ENCODE assay signal across 23 mouse cellular contexts in the genomic region with DNA sequence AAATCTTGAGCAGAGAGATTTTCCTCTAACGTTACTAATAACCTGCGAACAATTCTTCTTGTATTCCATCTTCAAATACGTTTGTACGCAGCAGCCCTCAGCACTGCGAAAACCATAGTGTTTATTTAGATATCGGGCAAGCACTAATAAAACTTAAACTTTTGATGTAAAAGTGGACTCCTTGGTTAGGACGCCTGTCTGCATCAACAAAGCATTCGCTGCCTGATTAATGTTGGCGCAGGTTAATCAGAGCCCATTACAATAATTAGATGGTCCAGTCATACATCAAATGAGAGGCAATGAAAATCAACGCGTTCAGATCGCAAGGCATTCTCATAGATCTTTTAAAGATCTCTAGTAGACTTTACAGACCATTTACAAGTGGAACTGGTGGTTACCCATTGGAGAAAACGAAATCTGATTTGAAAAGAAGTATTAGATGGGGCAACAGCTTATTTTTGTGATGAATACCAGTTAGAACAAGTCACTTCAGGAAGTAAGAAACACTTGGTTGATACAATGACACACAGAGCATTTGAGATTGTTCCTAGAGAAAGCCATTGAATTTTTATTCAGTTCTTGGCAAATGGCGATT. TPM values are rescaled to one million over a fixed set of nuclear protein-coding genes. Genes with fewer than 3 reads are reported as not detected.
"Had no signal": no experiment of that assay in that cellular context is flagged by ENCODE, and none has a peak within 500 bp of the region (broad histone marks: within the 10 kb centered on the region; RNA-seq: fewer than 3 reads in every experiment).

No protein-coding gene starts in this region.

- DNase-seq: kidney, adult 18-20 months; kidney, adult 9 months; kidney, postnatal 14 days; kidney, postnatal 4 days; left cerebral cortex, postnatal 4 days; liver, postnatal 0 days; lung, embryonic 14.5 days; thymus, postnatal 25 days had no signal

- H3K9me3 ChIP-seq: limb, embryonic 12.5 days; limb, embryonic 15.5 days; neural tube, embryonic 12.5 days; neural tube, embryonic 15.5 days had no signal

- H3K36me3 ChIP-seq: limb, embryonic 12.5 days; limb, embryonic 15.5 days; neural tube, embryonic 12.5 days; neural tube, embryonic 15.5 days had no signal

- H3K9ac ChIP-seq: limb, embryonic 12.5 days; limb, embryonic 15.5 days; liver, embryonic 14.5 days; liver, postnatal 0 days; lung, embryonic 14.5 days; neural tube, embryonic 12.5 days; neural tube, embryonic 15.5 days had no signal

- H3K27ac ChIP-seq: limb, embryonic 12.5 days; limb, embryonic 15.5 days; liver, embryonic 14.5 days; macrophage; neural tube, embryonic 12.5 days; neural tube, embryonic 15.5 days had no signal

- H3K4me3 ChIP-seq: limb, embryonic 12.5 days; limb, embryonic 15.5 days; myocyte; neural tube, embryonic 12.5 days; neural tube, embryonic 15.5 days had no signal

- H3K4me2 ChIP-seq: limb, embryonic 12.5 days; limb, embryonic 15.5 days; liver, embryonic 11.5 days; lung, embryonic 14.5 days; neural tube, embryonic 12.5 days; neural tube, embryonic 15.5 days had no signal

- ATAC-seq: liver, postnatal 0 days; lung, postnatal 0 days; midbrain, embryonic 16.5 days had no signal

RNA-seq across cellular contexts. Expression of gene Foxd1, which starts 1.6 kb away (rescaled TPM):
- total RNA-seq: megakaryocyte, adult 5-6 weeks; monocyte, adult 5-6 weeks had no signal
- polyA plus RNA-seq: liver, embryonic 11.5 days; liver, postnatal 0 days; lung, embryonic 14.5 days; macrophage; small intestine, adult 2 months; spleen, adult 2 months; testis, adult 2 months had no signal
